Mouse (Mus musculus) hindbrain, postnatal 0 days (tissue): ENCODE measurements around the gene Frmd4b. TPM values are rescaled to one million over a fixed set of nuclear protein-coding genes. Genes with fewer than 3 reads are reported as not detected.
A peak's percentile ranks its signal among the peaks of the same experiment; 100 is the strongest.
"Not testable (repeated sequence)": the region's sequence is repeated elsewhere in the genome, so short reads cannot be mapped to it uniquely, and the experiment has no call there.

ENCODE experiments used
- ATAC-seq: fragments of 200-750 bp; cut with Nextera tagmentation; 2 replicates; pipeline ENCODE4 v1.8.0; 2017; ENCODE audit warnings: mild to moderate bottlenecking, moderate TSS enrichment, moderate library complexity
- DNase-seq: peaks from one replicate; pipeline ENCODE4 v3.0.0-alpha.2; 2015; ENCODE audit warnings: low spot score
- H3K27ac ChIP-seq: fragments of 300-500 bp; sonication (generic); 2 replicates; pipeline ENCODE4 v1.5.1; 2014; ENCODE audit warnings: mild to moderate bottlenecking
- H3K27me3 ChIP-seq: fragments of 300-500 bp; sonication (generic); 2 replicates; pipeline ENCODE4 v1.6.1; 2014; ENCODE audit warnings: low read length, mixed read lengths; ENCODE audit not compliant: insufficient read depth
- H3K36me3 ChIP-seq: fragments of 300-500 bp; sonication (generic); 2 replicates; pipeline ENCODE4 v1.6.1; 2014; ENCODE audit warnings: low read length, mixed read lengths; ENCODE audit not compliant: insufficient read depth
- H3K4me1 ChIP-seq: fragments of 300-500 bp; sonication (generic); 2 replicates; pipeline ENCODE4 v1.6.1; 2014; ENCODE audit warnings: antibody characterized with exemption, low read length, mixed read lengths; ENCODE audit not compliant: insufficient read depth
- H3K4me2 ChIP-seq: fragments of 300-500 bp; sonication (generic); 2 replicates; pipeline ENCODE4 v1.6.1; 2014; ENCODE audit warnings: low read depth, mild to moderate bottlenecking, low read length, moderate library complexity, mixed read lengths
- H3K4me3 ChIP-seq: fragments of 300-500 bp; sonication (generic); 2 replicates; pipeline ENCODE4 v1.5.1; 2014; ENCODE audit warnings: low read length
- H3K9ac ChIP-seq: fragments of 300-500 bp; sonication (generic); replicated peaks from 2 replicates; pipeline ENCODE4 v1.6.1; 2014; ENCODE audit warnings: mild to moderate bottlenecking, low read length, moderate library complexity, mixed read lengths
- H3K9me3 ChIP-seq: fragments of 300-500 bp; sonication (generic); 2 replicates; pipeline ENCODE4 v1.6.1; 2016; ENCODE audit warnings: low read length, mixed read lengths
- CTCF ChIP-seq: IDR thresholded peaks from 2 replicates; pipeline ENCODE4 v1.5.1; 2016; ENCODE audit warnings: antibody characterized with exemption, control low read depth, low read depth
- WGBS: fragments of 180-500 bp; shearing (Covaris S2); extraction: QIAGEN DNeasy Blood & Tissue Kit; methylation state at CpG from one replicate; pipeline ENCODE4 v1.1.7; 2014; 5-methylcytosine and 5-hydroxymethylcytosine counted together
- polyA plus RNA-seq: library from polyadenylated mRNA; unstranded; fragments of >200 nt; fragmentation: Nextera tagmentation; extraction: Ambion mirVana; gene quantifications from 2 replicates; pipeline ENCODE4 v1.2.1, GENCODE M21; 2015
- total RNA-seq: library from RNA; depleted of rRNA; stranded (reverse); fragments of >200 nt; gene quantifications from 2 replicates; pipeline ENCODE4 v1.2.3, GENCODE M21; 2014

Frmd4b gene
- total and polyA plus RNA-seq, 2 experiments from 2014 or later: 12.6 to 20.2 TPM

- no peaks in the 10 kb centered on the region for H3K4me1 ChIP-seq
- no peaks in the 10 kb centered on the region for H3K9me3 ChIP-seq
- no peaks in the 10 kb centered on the region for H3K36me3 ChIP-seq
- ATAC-seq (no peak), DNase-seq (no peak)
- no peak for TF ChIP-seq CTCF
- no peak overlapping the region for H3K4me2 ChIP-seq
- H3K9ac ChIP-seq: no peak overlapping the region
- no peak overlapping the region for H3K4me3 ChIP-seq
- WGBS: 70% methylated on average over 4 of the region's 4 CpGs
- no peaks in the 10 kb centered on the region for H3K27me3 ChIP-seq
- H3K27ac ChIP-seq: no peak overlapping the region
Measured at GRCm38 (mm10) chr6:97262229-97262628, 355.1 kb downstream of the Frmd4b start.

DNA sequence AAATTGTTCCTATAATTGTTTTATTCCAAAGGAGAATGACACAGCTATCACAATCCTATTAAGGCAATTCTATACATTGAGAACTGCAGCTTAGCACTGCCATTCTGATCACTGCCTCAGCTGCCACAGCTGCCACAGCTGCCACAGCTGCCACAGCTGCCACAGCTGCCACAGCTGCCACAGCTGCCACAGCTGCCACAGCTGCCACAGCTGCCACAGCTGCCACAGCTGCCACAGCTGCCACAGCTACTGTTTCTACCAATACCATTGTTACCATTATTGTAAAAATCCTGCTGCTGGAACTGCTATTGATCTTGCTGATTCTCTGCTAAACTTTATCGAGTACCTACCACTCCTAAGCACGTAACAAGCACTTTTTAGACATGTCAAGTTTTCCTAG is 357.4 kb downstream of the Frmd4b start:
- H3K27ac ChIP-seq, ATAC-seq, H3K27me3 ChIP-seq, H3K4me2 ChIP-seq, H3K9me3 ChIP-seq, H3K4me3 ChIP-seq, H3K4me1 ChIP-seq, DNase-seq, H3K9ac ChIP-seq, H3K36me3 ChIP-seq: not testable (repeated sequence)
- 85% methylated on average over 2 of the region's 2 CpGs for WGBS

DNA sequence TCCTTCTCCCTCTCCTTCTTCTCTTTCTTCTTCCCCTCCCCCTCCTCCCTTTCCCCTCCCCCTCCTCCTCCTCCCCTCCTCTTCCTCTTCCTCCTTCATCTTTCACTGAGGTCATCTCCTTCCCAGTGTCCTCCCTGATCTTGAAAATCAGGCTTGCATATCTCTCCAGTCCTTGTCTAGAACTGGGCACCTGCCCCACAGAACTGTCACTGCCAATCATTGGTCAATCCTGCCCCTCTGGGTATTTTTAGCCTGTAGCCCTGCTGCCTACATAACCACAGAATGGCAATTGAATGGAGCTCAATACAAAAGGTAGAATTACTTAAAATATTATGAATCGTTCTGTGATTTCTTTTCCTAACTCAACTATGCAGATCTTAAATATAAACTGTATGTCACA is 358.9 kb downstream of the Frmd4b start:
- H3K4me3 ChIP-seq: no peak overlapping the region

DNA sequence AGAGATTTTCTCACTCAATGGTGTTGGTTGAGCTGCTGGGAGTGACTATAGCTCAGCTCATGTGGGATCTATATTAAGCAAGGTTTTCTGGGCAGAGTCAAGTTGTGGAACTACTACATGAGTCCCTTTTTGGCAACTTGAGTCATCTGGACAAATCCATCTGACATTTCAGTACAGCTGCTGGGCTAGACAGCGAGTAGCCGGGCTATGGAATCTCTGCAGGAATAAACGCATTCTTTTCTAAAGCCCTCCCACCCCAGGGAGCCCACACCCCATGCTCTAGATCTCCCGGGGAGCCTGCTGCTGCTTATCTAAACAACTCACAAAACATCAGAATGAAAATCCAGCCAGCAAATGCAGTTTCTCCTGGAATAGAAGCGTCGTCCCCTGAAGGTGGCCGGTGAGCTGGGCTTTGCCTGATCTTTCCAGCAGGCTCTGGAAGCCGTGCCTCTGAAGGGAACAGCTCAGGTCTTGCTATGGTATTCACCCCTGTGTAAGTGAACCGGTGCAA is 364.6 kb downstream of the Frmd4b start, which contains the start of gene Lmod3:
Gene Lmod3, minus strand, starts transcription at position 49 of the 511 bp plus-strand sequence.
- Histone ChIP-seq H3K4me3 (no peak within 1 kb of the TSS), H3K27ac (no peak within 1 kb of the TSS), H3K9me3 (no peaks in the 10 kb centered on the region), H3K4me1 (no peaks in the 10 kb centered on the region), H3K27me3 (no peaks in the 10 kb centered on the region), H3K9ac (no peak within 1 kb of the TSS), H3K36me3 (no peaks in the 10 kb centered on the region), H3K4me2 (no peak within 1 kb of the TSS)
- no peak for DNase-seq
- TF ChIP-seq CTCF: no peak
- 33% methylated on average over 9 of the region's 9 CpGs for WGBS
- no peak for ATAC-seq

More for the DNA sequence above, 358.9 kb downstream of the Frmd4b start:
- no peak overlapping the region for H3K4me2 ChIP-seq
- H3K9ac ChIP-seq: no peak overlapping the region
- H3K27ac ChIP-seq: no peak overlapping the region
- H3K9me3 ChIP-seq: no peaks in the 10 kb centered on the region
- no peak for ATAC-seq
- no peaks in the 10 kb centered on the region for H3K36me3 ChIP-seq
- TF ChIP-seq CTCF: no peak
- H3K4me1 ChIP-seq: no peaks in the 10 kb centered on the region
- 89% methylated on average over 1 of the region's 1 CpGs for WGBS
- no peaks in the 10 kb centered on the region for H3K27me3 ChIP-seq
- no peak for DNase-seq

GRCm38 (mm10) chr6:97252086-97252485 is 365.3 kb downstream of the Frmd4b start:
- Histone ChIP-seq H3K27me3 (no peaks in the 10 kb centered on the region), H3K4me2 (no peak overlapping the region), H3K4me1 (no peaks in the 10 kb centered on the region), H3K9me3 (no peaks in the 10 kb centered on the region), H3K4me3 (no peak overlapping the region), H3K27ac (no peak overlapping the region), H3K9ac (no peak overlapping the region), H3K36me3 (no peaks in the 10 kb centered on the region)
- WGBS: 68% methylated on average over 5 of the region's 5 CpGs
- DNase-seq (no peak), ATAC-seq (no peak)
- no peak for TF ChIP-seq CTCF

DNA sequence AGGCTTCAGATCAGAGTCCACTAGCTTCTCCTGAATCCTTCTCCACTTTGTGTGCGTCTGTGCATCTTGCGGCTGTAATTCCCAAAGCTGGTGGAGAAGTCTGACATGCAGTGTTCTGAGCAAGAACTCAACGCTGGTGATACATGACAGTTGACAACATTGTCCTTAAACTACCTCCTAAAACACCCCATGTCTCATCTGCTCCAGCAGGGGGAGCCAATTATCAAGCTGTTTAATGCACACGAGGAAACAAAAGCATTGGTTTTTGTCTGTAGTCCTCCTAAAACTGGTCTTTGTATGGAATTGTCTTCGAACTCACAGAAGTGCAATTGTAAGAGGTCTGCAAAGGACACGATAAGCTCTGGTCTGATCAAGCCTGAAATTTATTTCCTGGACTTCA is 366.4 kb downstream of the Frmd4b start:
- Histone ChIP-seq H3K4me3 (no peak overlapping the region), H3K36me3 (no peaks in the 10 kb centered on the region), H3K9ac (no peak overlapping the region), H3K4me2 (no peak overlapping the region), H3K27me3 (no peaks in the 10 kb centered on the region), H3K27ac (no peak overlapping the region), H3K4me1 (no peaks in the 10 kb centered on the region), H3K9me3 (no peaks in the 10 kb centered on the region)
- no peak for ATAC-seq
- 46% methylated on average over 6 of the region's 6 CpGs for WGBS
- peak; percentile 82 for TF ChIP-seq CTCF
- DNase-seq: peak; percentile 73

- Histone ChIP-seq H3K27me3 (no peaks in the 10 kb centered on the region), H3K4me3 (no peak overlapping the region), H3K4me2 (no peak overlapping the region), H3K4me1 (no peaks in the 10 kb centered on the region), H3K36me3 (no peaks in the 10 kb centered on the region), H3K9me3 (no peaks in the 10 kb centered on the region), H3K27ac (no peak overlapping the region), H3K9ac (no peak overlapping the region)
- ATAC-seq (no peak), DNase-seq (no peak)
- no peak for TF ChIP-seq CTCF
Measured at GRCm38 (mm10) chr6:97245200-97245599, 372.1 kb downstream of the Frmd4b start.
